Mouse (Mus musculus) liver, postnatal 0 days (tissue): ENCODE measurements around the gene Hist3h2ba. TPM values are rescaled to one million over a fixed set of nuclear protein-coding genes. Genes with fewer than 3 reads are reported as not detected.

ENCODE experiments used
- ATAC-seq: fragments of 200-750 bp; cut with Nextera tagmentation; 2 replicates; pipeline ENCODE4 v1.8.0; 2017; ENCODE audit warnings: mild to moderate bottlenecking, moderate library complexity
- DNase-seq: peaks from one replicate; pipeline ENCODE4 v3.0.0-alpha.2; 2016
- H3K27ac ChIP-seq: fragments of 300-500 bp; sonication (generic); 2 replicates; pipeline ENCODE4 v1.5.1; 2014; ENCODE audit warnings: antibody characterized with exemption, moderate library complexity, mild to moderate bottlenecking, low read depth
- H3K27me3 ChIP-seq: fragments of 300-500 bp; sonication (generic); 2 replicates; pipeline ENCODE4 v1.6.1; 2014; ENCODE audit warnings: low read length, control low read depth, mixed read lengths; ENCODE audit not compliant: insufficient read depth
- H3K36me3 ChIP-seq: fragments of 300-500 bp; sonication (generic); replicated peaks from 2 replicates; pipeline ENCODE4 v1.6.1; 2014; ENCODE audit warnings: mild to moderate bottlenecking, control low read depth, low read length, moderate library complexity, mixed read lengths; ENCODE audit not compliant: insufficient read depth
- H3K4me1 ChIP-seq: fragments of 300-500 bp; sonication (generic); 2 replicates; pipeline ENCODE4 v1.6.1; 2014; ENCODE audit warnings: antibody characterized with exemption, mild to moderate bottlenecking, control low read depth; ENCODE audit not compliant: insufficient read depth
- H3K4me2 ChIP-seq: fragments of 300-500 bp; sonication (generic); 2 replicates; pipeline ENCODE4 v1.6.1; 2014; ENCODE audit warnings: low read depth, mild to moderate bottlenecking, low read length, moderate library complexity, mixed read lengths
- H3K4me3 ChIP-seq: fragments of 300-500 bp; sonication (generic); 2 replicates; pipeline ENCODE4 v1.5.1; 2014; ENCODE audit warnings: low read depth, low read length
- H3K9ac ChIP-seq: fragments of 300-500 bp; sonication (generic); replicated peaks from 2 replicates; pipeline ENCODE4 v1.6.1; 2014; ENCODE audit warnings: mild to moderate bottlenecking, moderate library complexity
- H3K9me3 ChIP-seq: fragments of 300-500 bp; sonication (generic); 2 replicates; pipeline ENCODE4 v1.6.1; 2016; ENCODE audit warnings: mild to moderate bottlenecking, control low read depth, low read length, mixed read lengths
- CTCF ChIP-seq: sonication (generic); IDR thresholded peaks from 2 replicates; pipeline ENCODE4 v1.5.1; 2016; ENCODE audit warnings: antibody characterized with exemption, low read depth
- EP300 ChIP-seq: IDR thresholded peaks from 2 replicates; pipeline ENCODE4 v1.6.1; 2016; ENCODE audit warnings: antibody characterized with exemption, low read depth, mild to moderate bottlenecking
- WGBS: fragments of 180-500 bp; shearing (Covaris S2); extraction: QIAGEN DNeasy Blood & Tissue Kit; methylation state at CpG from one replicate; pipeline ENCODE4 v1.1.7; 2014; ENCODE audit not compliant: insufficient replicate concordance; 5-methylcytosine and 5-hydroxymethylcytosine counted together
- polyA plus RNA-seq: library from polyadenylated mRNA; unstranded; fragments of >200 nt; fragmentation: Nextera tagmentation; extraction: Ambion mirVana; gene quantifications from 2 replicates; pipeline ENCODE4 v1.2.1, GENCODE M21; 2015

The Hist3h2ba gene
- polyA plus RNA-seq, 1 experiment from 2014 or later = 4.9 TPM

- no peak for ATAC-seq
- Histone ChIP-seq H3K36me3 (peaks cover 49% of the 10 kb centered on the region), H3K27me3 (no peaks in the 10 kb centered on the region), H3K4me2 (no peak overlapping the region), H3K4me1 (peaks cover 27% of the 10 kb centered on the region), H3K4me3 (no peak overlapping the region), H3K27ac (no peak overlapping the region), H3K9ac (no peak overlapping the region), H3K9me3 (no peaks in the 10 kb centered on the region)
- 77% methylated on average over 4 of the region's 4 CpGs for WGBS
- no peak for DNase-seq
- TF ChIP-seq CTCF (peak; percentile 58), EP300 (no peak)
These were observed 17.1 kb upstream of the Hist3h2ba start for GRCm38 (mm10) chr11:58931576-58931975.

GRCm38 (mm10) chr11:58937909-58938308 lies 10.8 kb upstream of the Hist3h2ba start:
- DNase-seq = no peak

GRCm38 (mm10) chr11:58938322-58939087 lies 10.2 kb upstream of the Hist3h2ba start, which contains the start of gene Rnf187:
TSS of gene Rnf187 (minus strand) at chr11:58938916.
- no peaks in the 10 kb centered on the region for H3K27me3 ChIP-seq
- H3K4me2 ChIP-seq = peak within 1 kb of the TSS; percentile 100
- DNase-seq (peak; percentile 93), ATAC-seq (peak; percentile 99)
- peak; percentile 90 for TF ChIP-seq EP300
- TF ChIP-seq CTCF = no peak
- peak within 1 kb of the TSS; percentile 94 for H3K27ac ChIP-seq
- 2% methylated on average over 72 of the region's 95 CpGs for WGBS
- H3K36me3 ChIP-seq = peaks cover 27% of the 10 kb centered on the region
- H3K4me1 ChIP-seq = peaks cover 14% of the 10 kb centered on the region
- H3K9me3 ChIP-seq = no peaks in the 10 kb centered on the region
- H3K4me3 ChIP-seq = peak within 1 kb of the TSS; percentile 91
- peak within 1 kb of the TSS; percentile 94 for H3K9ac ChIP-seq

More at GRCm38 (mm10) chr11:58937909-58938308, 10.8 kb upstream of the Hist3h2ba start:
- Histone ChIP-seq H3K4me1 (peaks cover 14% of the 10 kb centered on the region), H3K4me3 (peak overlapping the region; percentile 91), H3K27me3 (no peaks in the 10 kb centered on the region), H3K27ac (peak overlapping the region; percentile 94), H3K36me3 (peaks cover 33% of the 10 kb centered on the region), H3K9ac (peak overlapping the region; percentile 94), H3K4me2 (peak overlapping the region; percentile 100), H3K9me3 (no peaks in the 10 kb centered on the region)
- no peak for TF ChIP-seq CTCF
- TF ChIP-seq EP300 = no peak
- ATAC-seq = no peak
- 2% methylated on average over 13 of the region's 13 CpGs for WGBS

- Histone ChIP-seq H3K4me3 (peak overlapping the region; percentile 91), H3K27me3 (no peaks in the 10 kb centered on the region), H3K27ac (no peak overlapping the region), H3K4me2 (peak overlapping the region; percentile 100), H3K9me3 (no peaks in the 10 kb centered on the region), H3K9ac (peak overlapping the region; percentile 94; the same call in 1 of the 2 replicates), H3K4me1 (peaks cover 14% of the 10 kb centered on the region), H3K36me3 (peaks cover 21% of the 10 kb centered on the region)
- DNase-seq (no peak), ATAC-seq (no peak)
- 22% methylated on average over 6 of the region's 6 CpGs for WGBS
- TF ChIP-seq EP300 (peak; percentile 10), CTCF (no peak)
These were observed 9.7 kb upstream of the Hist3h2ba start for GRCm38 (mm10) chr11:58939088-58939439.

GRCm38 (mm10) chr11:58944136-58944535 lies 4.6 kb upstream of the Hist3h2ba start:
- WGBS = 81% methylated on average over 5 of the region's 5 CpGs

GRCm38 (mm10) chr11:58947306-58947705 lies 1.4 kb upstream of the Hist3h2ba start:
- Histone ChIP-seq H3K27ac (no peak overlapping the region), H3K36me3 (no peaks in the 10 kb centered on the region), H3K4me3 (no peak overlapping the region), H3K9ac (no peak overlapping the region), H3K4me1 (peaks cover 18% of the 10 kb centered on the region), H3K4me2 (peak overlapping the region; percentile 72; the same call in 1 of the 2 replicates), H3K9me3 (no peaks in the 10 kb centered on the region), H3K27me3 (peaks cover 27% of the 10 kb centered on the region)
- no peak for TF ChIP-seq EP300
- TF ChIP-seq CTCF = no peak
- 68% methylated on average over 3 of the region's 3 CpGs for WGBS
- ATAC-seq (no peak), DNase-seq (no peak)

More at GRCm38 (mm10) chr11:58944136-58944535, 4.6 kb upstream of the Hist3h2ba start:
- ATAC-seq (no peak), DNase-seq (no peak)
- Histone ChIP-seq H3K4me2 (no peak overlapping the region), H3K36me3 (no peaks in the 10 kb centered on the region), H3K4me1 (peaks cover 15% of the 10 kb centered on the region), H3K27me3 (peaks cover 14% of the 10 kb centered on the region; the same call in 1 of the 2 replicates), H3K4me3 (no peak overlapping the region), H3K9ac (no peak overlapping the region), H3K9me3 (no peaks in the 10 kb centered on the region), H3K27ac (no peak overlapping the region)
- TF ChIP-seq EP300 (no peak), CTCF (no peak)
